Mouse (Mus musculus) kidney, adult 2 months (tissue): ENCODE data around the gene Mecr. TPM values are rescaled to one million over a fixed set of nuclear protein-coding genes. Genes with fewer than 3 reads are reported as not detected.
A peak's percentile ranks its signal among the peaks of the same experiment; 100 is the strongest.
"Not testable (repeated sequence)": the region's sequence is repeated elsewhere in the genome, so short reads cannot be mapped to it uniquely, and the experiment has no call there.

Experiments
- DNase-seq: peaks from one replicate; pipeline ENCODE4 v3.0.0; 2021
- H3K27ac ChIP-seq: fragments of 200-500 bp; 2 replicates; pipeline ENCODE4 v1.5.1; 2012; ENCODE audit warnings: low read depth, low read length, control low read depth, inconsistent platforms; ENCODE audit not compliant: insufficient read depth
- H3K27me3 ChIP-seq: fragments of 200-500 bp; replicated peaks from 2 replicates; pipeline ENCODE4 v1.6.1; 2012; ENCODE audit warnings: mild to moderate bottlenecking, moderate library complexity, low read length, inconsistent platforms; ENCODE audit not compliant: control insufficient read depth, insufficient read depth
- H3K36me3 ChIP-seq: fragments of 200-500 bp; 2 replicates; pipeline ENCODE4 v1.6.1; 2012; ENCODE audit warnings: mild to moderate bottlenecking, moderate library complexity, low read length, inconsistent platforms; ENCODE audit not compliant: control insufficient read depth, insufficient read depth
- H3K4me1 ChIP-seq: fragments of 200-500 bp; 2 replicates; pipeline ENCODE4 v1.6.1; 2011; ENCODE audit warnings: low read length; ENCODE audit not compliant: control insufficient read depth, insufficient read depth
- H3K4me3 ChIP-seq: fragments of 200-500 bp; 2 replicates; pipeline ENCODE4 v1.5.1; 2011; ENCODE audit warnings: mild to moderate bottlenecking, low read depth, low read length, control low read depth; ENCODE audit not compliant: insufficient read depth
- CTCF ChIP-seq: fragments of 200-500 bp; conservative IDR thresholded peaks from 2 replicates; pipeline ENCODE4 v1.5.1; 2011; ENCODE audit warnings: low read depth, mild to moderate bottlenecking, control low read depth, low read length, moderate library complexity, mixed read lengths; ENCODE audit not compliant: insufficient read depth, insufficient read length
- POLR2A ChIP-seq: fragments of 200-500 bp; IDR thresholded peaks from one replicate; pipeline ENCODE4 v1.6.1; 2011; ENCODE audit warnings: low read depth, low read length, control low read depth
- WGBS: fragments of 180-500 bp; shearing (Covaris S2); methylation state at CpG from one replicate; pipeline ENCODE4 v1.1.7; 2018; 5-methylcytosine and 5-hydroxymethylcytosine counted together
- polyA plus RNA-seq: library from polyadenylated mRNA; depleted of rRNA; stranded (reverse); fragments of >200 nt; gene quantifications from 2 replicates; pipeline ENCODE4 v1.2.3, GENCODE M21; 2012; rRNA removed

The Mecr gene
- 64.5 and 67.4 TPM in 2 replicates for polyA plus RNA-seq

DNA sequence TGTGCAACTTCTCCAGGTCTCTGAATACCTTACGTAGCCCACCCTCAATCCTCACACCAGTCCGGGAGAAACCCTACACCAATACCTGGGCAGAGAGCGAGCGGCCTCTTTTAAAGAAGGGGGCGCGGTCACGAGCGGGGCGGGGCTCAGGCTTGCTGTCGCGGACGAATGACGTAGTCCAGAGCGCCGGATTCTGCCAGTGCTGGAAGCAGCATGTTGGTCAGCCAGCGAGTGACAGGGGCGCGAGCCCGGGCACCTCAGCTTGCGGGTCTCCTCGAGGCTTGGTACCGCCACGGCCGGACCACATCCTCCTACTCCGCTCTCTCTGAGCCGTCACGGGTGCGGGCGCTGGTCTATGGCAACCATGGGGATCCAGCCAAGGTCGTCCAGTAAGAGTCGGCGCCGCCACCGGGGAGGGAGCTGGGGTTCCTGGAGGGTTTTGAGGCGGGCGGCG lies at the start of gene Mecr:
TSS of gene Mecr (plus strand) at position 181 of the 454 bp plus-strand sequence.
- H3K4me3 ChIP-seq, result peak within 1 kb of the TSS; percentile 95
- H3K4me1 ChIP-seq, result no peaks in the 10 kb centered on the region; the same call in 1 of the 2 replicates
- H3K36me3 ChIP-seq, result no peaks in the 10 kb centered on the region
- H3K27me3 ChIP-seq, result no peaks in the 10 kb centered on the region
- DNase-seq, result peak; percentile 96
- under 1% methylated on average over 37 of the region's 37 CpGs for WGBS
- TF ChIP-seq POLR2A, result peak; percentile 35
- no peak for TF ChIP-seq CTCF
- no peak within 1 kb of the TSS for H3K27ac ChIP-seq

- TF ChIP-seq CTCF, result no peak
- Histone ChIP-seq H3K27me3 (no peaks in the 10 kb centered on the region), H3K4me1 (no peaks in the 10 kb centered on the region), H3K36me3 (no peaks in the 10 kb centered on the region), H3K4me3 (no peak overlapping the region), H3K27ac (no peak overlapping the region)
- 78% methylated on average over 14 of the region's 14 CpGs for WGBS
- DNase-seq, result no peak
Measured at GRCm38 (mm10) chr4:131796312-131797080, 46.8 kb upstream of the Mecr start.

DNA sequence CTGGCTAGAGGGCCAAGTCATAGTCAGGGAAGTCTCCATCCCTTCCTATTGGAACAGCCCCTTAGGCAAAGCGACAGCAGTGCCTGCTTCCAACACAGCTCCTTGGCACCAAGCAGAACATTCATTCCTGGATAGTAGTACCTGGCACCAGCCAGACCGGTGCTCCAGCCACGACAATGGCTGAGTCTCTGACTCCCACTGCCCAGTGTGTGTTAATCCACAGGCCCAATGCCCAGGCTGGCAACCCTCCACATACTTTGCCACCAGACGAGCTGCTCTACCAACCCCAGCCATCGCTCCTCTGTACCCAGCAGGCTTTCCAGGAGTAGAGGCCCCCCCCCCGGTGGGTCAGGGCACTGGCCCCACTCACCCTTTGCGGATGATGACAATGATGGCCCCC lies 45.8 kb upstream of the Mecr start:
- no peak for DNase-seq
- WGBS, result 85% methylated on average over 7 of the region's 7 CpGs
- no peaks in the 10 kb centered on the region for H3K27me3 ChIP-seq
- H3K4me1 ChIP-seq, result no peaks in the 10 kb centered on the region
- H3K36me3 ChIP-seq, result no peaks in the 10 kb centered on the region
- H3K4me3 ChIP-seq, result no peak overlapping the region
- TF ChIP-seq POLR2A (no peak), CTCF (no peak)
- no peak overlapping the region for H3K27ac ChIP-seq

GRCm38 (mm10) chr4:131797920-131798319 lies 45.4 kb upstream of the Mecr start:
- Histone ChIP-seq H3K27me3 (no peaks in the 10 kb centered on the region), H3K27ac (no peak overlapping the region), H3K4me1 (no peaks in the 10 kb centered on the region), H3K36me3 (no peaks in the 10 kb centered on the region), H3K4me3 (no peak overlapping the region)
- DNase-seq, result no peak
- no peak for TF ChIP-seq CTCF
- no peak for TF ChIP-seq POLR2A
- 80% methylated on average over 12 of the region's 12 CpGs for WGBS

GRCm38 (mm10) chr4:131798968-131799367 lies 44.3 kb upstream of the Mecr start:
- Histone ChIP-seq H3K27ac (no peak overlapping the region), H3K27me3 (no peaks in the 10 kb centered on the region), H3K4me1 (no peaks in the 10 kb centered on the region), H3K4me3 (no peak overlapping the region), H3K36me3 (no peaks in the 10 kb centered on the region)
- no peak for DNase-seq
- WGBS, result 63% methylated on average over 4 of the region's 4 CpGs
- no peak for TF ChIP-seq POLR2A
- no peak for TF ChIP-seq CTCF

- Histone ChIP-seq H3K4me1 (no peaks in the 10 kb centered on the region), H3K36me3 (no peaks in the 10 kb centered on the region), H3K27me3 (no peaks in the 10 kb centered on the region), H3K27ac (no peak overlapping the region), H3K4me3 (no peak overlapping the region)
- 60% methylated on average over 9 of the region's 9 CpGs for WGBS
- DNase-seq, result peak; percentile 21
- no peak for TF ChIP-seq CTCF
- no peak for TF ChIP-seq POLR2A
Measured at GRCm38 (mm10) chr4:131803846-131804245, 39.4 kb upstream of the Mecr start.

- DNase-seq, H3K27me3 ChIP-seq, H3K4me1 ChIP-seq, H3K4me3 ChIP-seq, H3K36me3 ChIP-seq, H3K27ac ChIP-seq: not testable (repeated sequence)
- WGBS, result 95% methylated on average over 5 of the region's 6 CpGs
Measured at GRCm38 (mm10) chr4:131804732-131805131, 38.5 kb upstream of the Mecr start.

- Histone ChIP-seq H3K36me3 (no peaks in the 10 kb centered on the region), H3K27ac (no peak overlapping the region), H3K4me1 (no peaks in the 10 kb centered on the region), H3K4me3 (no peak overlapping the region), H3K27me3 (no peaks in the 10 kb centered on the region)
- no peak for DNase-seq
- TF ChIP-seq POLR2A (no peak), CTCF (no peak)
- WGBS, result 68% methylated on average over 3 of the region's 3 CpGs
Measured at GRCm38 (mm10) chr4:131805255-131805654, 38.0 kb upstream of the Mecr start.
